ENCODE assay signal across 8 mouse cellular contexts in genomic region chr15:81812287-81812686, GRCm38 (mm10). TPM values are rescaled to one million over a fixed set of nuclear protein-coding genes. Genes with fewer than 3 reads are reported as not detected.
DNase-seq lines count a peak whose midpoint lies in the region; ATAC-seq and TF ChIP-seq lines count a peak whose summit lies in the region.

No protein-coding gene starts in this region.

- no peak for TF ChIP-seq EP300 in lung, postnatal 0 days (IDR thresholded peaks at IDR 0.05)
- TF ChIP-seq EP300 in stomach, postnatal 0 days (optimal IDR thresholded peaks at IDR 0.05) = no peak

- 39% methylated on average over 3 of the region's 3 CpGs for WGBS in lung, postnatal 0 days
- WGBS in lung, adult 2 months = 24% methylated on average over 3 of the region's 3 CpGs
- 38% methylated on average over 3 of the region's 3 CpGs for WGBS in limb, embryonic 13.5 days
- WGBS in stomach, postnatal 0 days = 33% methylated on average over 3 of the region's 3 CpGs

- no peaks in the 10 kb centered on the region for H3K27me3 ChIP-seq in lung, postnatal 0 days (replicated peaks; ENCODE audit: insufficient read depth, low read length)
- H3K27me3 ChIP-seq in limb, embryonic 13.5 days = no peaks in the 10 kb centered on the region
- no peaks in the 10 kb centered on the region for H3K27me3 ChIP-seq in stomach, postnatal 0 days (ENCODE audit: control insufficient read depth, insufficient read depth, low read length)

- peak overlapping the region; percentile 76; the same call in 1 of the 2 replicates for H3K4me3 ChIP-seq in lung, postnatal 0 days (ENCODE audit: low read depth, low read length)
- no peak overlapping the region for H3K4me3 ChIP-seq in lung, adult 2 months (replicated peaks; ENCODE audit: extremely low read depth, low read depth, low read length)
- peak overlapping the region; percentile 79 for H3K4me3 ChIP-seq in limb, embryonic 13.5 days
- H3K4me3 ChIP-seq in stomach, postnatal 0 days (ENCODE audit: low read depth, low read length) = peak overlapping the region; percentile 75

- H3K9me3 ChIP-seq in lung, postnatal 0 days (ENCODE audit: low read length) = no peaks in the 10 kb centered on the region
- no peaks in the 10 kb centered on the region for H3K9me3 ChIP-seq in limb, embryonic 13.5 days
- no peaks in the 10 kb centered on the region for H3K9me3 ChIP-seq in stomach, postnatal 0 days (ENCODE audit: control insufficient read depth, low read length)

- peak; percentile 24; the same call in 1 of the 2 replicates for TF ChIP-seq CTCF in lung, postnatal 0 days (IDR thresholded peaks at IDR 0.05)
- no peak for TF ChIP-seq CTCF in lung, adult 2 months (IDR thresholded peaks at IDR 0.05; ENCODE audit: insufficient read depth, low read length)
- 0 out of 2 replicates have a peak, but pooled peaks have one; percentile 17 for TF ChIP-seq CTCF in stomach, postnatal 0 days (IDR thresholded peaks at IDR 0.05; ENCODE audit: low read depth)

- peak overlapping the region; percentile 89 for H3K4me2 ChIP-seq in lung, postnatal 0 days (replicated peaks; ENCODE audit: low read depth, low read length)
- peak overlapping the region; percentile 81 for H3K4me2 ChIP-seq in limb, embryonic 13.5 days (replicated peaks)
- peak overlapping the region; percentile 92 for H3K4me2 ChIP-seq in stomach, postnatal 0 days (replicated peaks; ENCODE audit: low read depth)

- H3K36me3 ChIP-seq in lung, postnatal 0 days (ENCODE audit: insufficient read depth, low read length) = peaks cover 19% of the 10 kb centered on the region; the same call in 1 of the 2 replicates
- peaks cover 26% of the 10 kb centered on the region for H3K36me3 ChIP-seq in limb, embryonic 13.5 days
- H3K36me3 ChIP-seq in stomach, postnatal 0 days (ENCODE audit: control insufficient read depth, insufficient read depth, low read length) = peaks cover 13% of the 10 kb centered on the region; the same call in 1 of the 2 replicates

- no peak for TF ChIP-seq POLR2A in lung, adult 2 months (IDR thresholded peaks at IDR 0.05; ENCODE audit: borderline replicate concordance, extremely low read depth, low read depth, low read length)

- H3K9ac ChIP-seq in lung, postnatal 0 days (replicated peaks; ENCODE audit: low read depth) = peak overlapping the region; percentile 76
- peak overlapping the region; percentile 82 for H3K9ac ChIP-seq in limb, embryonic 13.5 days
- H3K9ac ChIP-seq in stomach, postnatal 0 days (ENCODE audit: low read length) = peak overlapping the region; percentile 81

- H3K27ac ChIP-seq in lung, postnatal 0 days (ENCODE audit: low read length) = peak overlapping the region; percentile 99; the same call in 1 of the 2 replicates
- H3K27ac ChIP-seq in limb, embryonic 13.5 days = no peak overlapping the region
- no peak overlapping the region; the same call in 1 of the 2 replicates for H3K27ac ChIP-seq in stomach, postnatal 0 days (replicated peaks)

- peaks cover 19% of the 10 kb centered on the region for H3K4me1 ChIP-seq in lung, postnatal 0 days (ENCODE audit: insufficient read depth, low read depth, low read length)
- peaks cover 20% of the 10 kb centered on the region for H3K4me1 ChIP-seq in lung, adult 2 months (ENCODE audit: control insufficient read depth, insufficient read depth, low read length)
- H3K4me1 ChIP-seq in limb, embryonic 13.5 days = peaks cover 31% of the 10 kb centered on the region
- peaks cover 4% of the 10 kb centered on the region; the same call in 1 of the 2 replicates for H3K4me1 ChIP-seq in stomach, postnatal 0 days (replicated peaks; ENCODE audit: control insufficient read depth, insufficient read depth)

- no peak for ATAC-seq in lung, postnatal 0 days
- no peak for ATAC-seq in limb, embryonic 13.5 days (ENCODE audit: low FRiP score, low read depth)
- no peak for ATAC-seq in stomach, postnatal 0 days (ENCODE audit: low FRiP score, low TSS enrichment)

- peak; percentile 49 for DNase-seq in adrenal gland, adult 2 months
- DNase-seq in adrenal gland, postnatal 4 days (ENCODE audit: low spot score in 2 of 2) = no peak
- no peak for DNase-seq in lung, postnatal 0 days (ENCODE audit: low spot score)
- no peak for DNase-seq in lung, adult 2 months
- DNase-seq in stomach, postnatal 0 days (ENCODE audit: low spot score) = no peak
- DNase-seq in Muller cell, postnatal 12 days (ENCODE audit: inconsistent ontology term) = no peak
- DNase-seq in layer of hippocampus, adult 11-12 months (ENCODE audit: low spot score) = no peak

RNA-seq across cellular contexts. Expression of gene Tef, which starts 10.1 kb away (rescaled TPM):
- 100 to 1,000 TPM in 1 of 2 experiments, 10 to 100 TPM in 1; 35.0 to 100 TPM for total RNA-seq in adrenal gland, adult 2 months (2021)
- 35.0 and 69.3 TPM in 2 replicates for polyA plus RNA-seq in adrenal gland, adult 2 months (2012; rRNA removed)
- total RNA-seq in adrenal gland, postnatal 4 days (2021) = 10 to 100 TPM; 84.6 to 86.1 TPM
- 38.6 and 44.0 TPM in 2 replicates for polyA plus RNA-seq in lung, postnatal 0 days (2015; fragmentation: Nextera tagmentation; extraction: Ambion mirVana)
- polyA plus RNA-seq in lung, adult 2 months (2012; rRNA removed) = 95.4 and 99.7 TPM in 2 replicates
- 25.4 and 26.0 TPM in 2 replicates for polyA plus RNA-seq in limb, embryonic 13.5 days (2015; fragmentation: Nextera tagmentation; extraction: Ambion mirVana)
- polyA plus RNA-seq in stomach, postnatal 0 days (2015; fragmentation: Nextera tagmentation; extraction: Ambion mirVana) = 17.1 and 21.2 TPM in 2 replicates

RNA-seq across cellular contexts. Expression of gene Tob2, which starts 46.3 kb away (rescaled TPM):
- 100 to 1,000 TPM in 1 of 2 experiments, 10 to 100 TPM in 1; 96.0 to 102 TPM for total RNA-seq in adrenal gland, adult 2 months (2021)
- polyA plus RNA-seq in adrenal gland, adult 2 months (2012; rRNA removed) = 69.9 and 76.1 TPM in 2 replicates
- 10 to 100 TPM; 66.2 to 67.2 TPM for total RNA-seq in adrenal gland, postnatal 4 days (2021)
- polyA plus RNA-seq in lung, postnatal 0 days (2015; fragmentation: Nextera tagmentation; extraction: Ambion mirVana) = 24.8 and 30.0 TPM in 2 replicates
- polyA plus RNA-seq in lung, adult 2 months (2012; rRNA removed) = 35.8 and 39.0 TPM in 2 replicates
- 24.6 and 26.0 TPM in 2 replicates for polyA plus RNA-seq in limb, embryonic 13.5 days (2015; fragmentation: Nextera tagmentation; extraction: Ambion mirVana)
- polyA plus RNA-seq in stomach, postnatal 0 days (2015; fragmentation: Nextera tagmentation; extraction: Ambion mirVana) = 18.8 and 20.5 TPM in 2 replicates

RNA-seq across cellular contexts. Expression of gene Phf5a, which starts 59.4 kb away (rescaled TPM):
- 10 to 100 TPM; 59.6 to 59.8 TPM for total RNA-seq in adrenal gland, adult 2 months (2021)
- polyA plus RNA-seq in adrenal gland, adult 2 months (2012; rRNA removed) = 27.7 and 37.1 TPM in 2 replicates
- total RNA-seq in adrenal gland, postnatal 4 days (2021) = 10 to 100 TPM; 62.7 to 71.2 TPM
- 80.3 and 88.8 TPM in 2 replicates for polyA plus RNA-seq in lung, postnatal 0 days (2015; fragmentation: Nextera tagmentation; extraction: Ambion mirVana)
- 23.6 and 34.4 TPM in 2 replicates for polyA plus RNA-seq in lung, adult 2 months (2012; rRNA removed)
- 151 and 158 TPM in 2 replicates for polyA plus RNA-seq in limb, embryonic 13.5 days (2015; fragmentation: Nextera tagmentation; extraction: Ambion mirVana)
- 75.8 and 77.0 TPM in 2 replicates for polyA plus RNA-seq in stomach, postnatal 0 days (2015; fragmentation: Nextera tagmentation; extraction: Ambion mirVana)

RNA-seq across cellular contexts. Expression of gene Aco2, which starts 59.8 kb away (rescaled TPM):
- 1,000 to 10,000 TPM; 1,000 to 1,044 TPM for total RNA-seq in adrenal gland, adult 2 months (2021)
- polyA plus RNA-seq in adrenal gland, adult 2 months (2012; rRNA removed) = 391 and 396 TPM in 2 replicates
- 100 to 1,000 TPM; 498 to 540 TPM for total RNA-seq in adrenal gland, postnatal 4 days (2021)
- 89.2 and 90.8 TPM in 2 replicates for polyA plus RNA-seq in lung, postnatal 0 days (2015; fragmentation: Nextera tagmentation; extraction: Ambion mirVana)
- 147 and 242 TPM in 2 replicates for polyA plus RNA-seq in lung, adult 2 months (2012; rRNA removed)
- 142 and 156 TPM in 2 replicates for polyA plus RNA-seq in limb, embryonic 13.5 days (2015; fragmentation: Nextera tagmentation; extraction: Ambion mirVana)
- polyA plus RNA-seq in stomach, postnatal 0 days (2015; fragmentation: Nextera tagmentation; extraction: Ambion mirVana) = 130 and 141 TPM in 2 replicates
